9 mouse cellular contexts compared by ENCODE assay signal in genomic region chr3:85185827-85186226, GRCm38 (mm10).
DNase-seq lines count a peak whose midpoint lies in the region; ATAC-seq lines count a peak whose summit lies in the region.
"Had no signal": no experiment of that assay in that cellular context is flagged by ENCODE, and none has a peak within 500 bp of the region (broad histone marks: within the 10 kb centered on the region; RNA-seq: fewer than 3 reads in every experiment).

No protein-coding gene starts in this region.

- H3K27ac ChIP-seq in forebrain, embryonic 16.5 days (ENCODE audit: low read length), result no peak overlapping the region
- H3K27ac ChIP-seq in neural tube, embryonic 14.5 days (ENCODE audit: low read depth, low read length), result no peak overlapping the region
- H3K27ac ChIP-seq: liver, embryonic 15.5 days had no signal

- H3K36me3 ChIP-seq in forebrain, embryonic 16.5 days (ENCODE audit: control insufficient read depth, insufficient read depth), result no peaks in the 10 kb centered on the region
- no peaks in the 10 kb centered on the region for H3K36me3 ChIP-seq in neural tube, embryonic 14.5 days (ENCODE audit: control insufficient read depth, insufficient read depth, low read length)
- H3K36me3 ChIP-seq: liver, embryonic 15.5 days had no signal

- H3K27me3 ChIP-seq in forebrain, embryonic 16.5 days (replicated peaks; ENCODE audit: control insufficient read depth, insufficient read depth, low read length), result no peaks in the 10 kb centered on the region
- H3K27me3 ChIP-seq in neural tube, embryonic 14.5 days (ENCODE audit: control insufficient read depth, insufficient read depth, low read length), result no peaks in the 10 kb centered on the region
- H3K27me3 ChIP-seq: liver, embryonic 15.5 days had no signal

- no peaks in the 10 kb centered on the region for H3K9me3 ChIP-seq in forebrain, embryonic 16.5 days (ENCODE audit: control insufficient read depth, low read length)
- H3K9me3 ChIP-seq in neural tube, embryonic 14.5 days (ENCODE audit: control insufficient read depth, low read length), result no peaks in the 10 kb centered on the region
- H3K9me3 ChIP-seq: liver, embryonic 15.5 days had no signal

- H3K4me1 ChIP-seq in forebrain, embryonic 16.5 days (replicated peaks; ENCODE audit: control insufficient read depth, insufficient read depth, low read length), result peaks cover 26% of the 10 kb centered on the region
- peaks cover 13% of the 10 kb centered on the region for H3K4me1 ChIP-seq in neural tube, embryonic 14.5 days (ENCODE audit: control insufficient read depth, insufficient read depth, low read length)
- H3K4me1 ChIP-seq: liver, embryonic 15.5 days had no signal

- intact Hi-C loops in left cerebral cortex, postnatal 10 days (cut with DNase I), result no loop called here

- no peak overlapping the region for H3K4me3 ChIP-seq in forebrain, embryonic 16.5 days (replicated peaks; ENCODE audit: low read length)
- H3K4me3 ChIP-seq in neural tube, embryonic 14.5 days (ENCODE audit: low read depth, low read length), result no peak overlapping the region
- H3K4me3 ChIP-seq: liver, embryonic 15.5 days had no signal

- DNase-seq in kidney, postnatal 14 days, result peak; percentile 10
- DNase-seq in kidney, postnatal 10 days, result no peak
- peak; percentile 44 to 55 for DNase-seq in cerebellum, postnatal 14 days
- DNase-seq in thymus, postnatal 0 days (ENCODE audit: low spot score), result no peak
- no peak for DNase-seq in left cerebral cortex, postnatal 10 days (ENCODE audit: extremely low spot score in 1 of 2, low spot score in 2 of 2)
- no peak for DNase-seq in kidney, adult 8-10 months

- 0 out of 2 replicates have a peak, but pooled peaks have one; percentile 41 for ATAC-seq in forebrain, embryonic 16.5 days
- ATAC-seq in neural tube, embryonic 14.5 days (ENCODE audit: low read depth), result peak; percentile 49; the same call in 1 of the 2 replicates

- H3K4me2 ChIP-seq in forebrain, embryonic 16.5 days (ENCODE audit: low read length), result no peak overlapping the region
- no peak overlapping the region for H3K4me2 ChIP-seq in neural tube, embryonic 14.5 days (ENCODE audit: low read depth, low read length)
- H3K4me2 ChIP-seq: liver, embryonic 15.5 days had no signal

- 10% methylated on average over 12 of the region's 12 CpGs for WGBS in forebrain, embryonic 16.5 days
- WGBS in neural tube, embryonic 14.5 days, result 11% methylated on average over 12 of the region's 12 CpGs

- H3K9ac ChIP-seq in forebrain, embryonic 16.5 days (replicated peaks; ENCODE audit: low read depth, low read length), result no peak overlapping the region
- no peak overlapping the region; the same call in 1 of the 2 replicates for H3K9ac ChIP-seq in neural tube, embryonic 14.5 days (replicated peaks; ENCODE audit: low read depth, low read length)
- H3K9ac ChIP-seq: liver, embryonic 15.5 days had no signal

Comparison
In these comparisons a context has a peak if more than half of its experiments do, and no peak if none do; other contexts are left out.
1. DNase-seq: peak in kidney, postnatal 14 days (single experiment) and cerebellum, postnatal 14 days (2 of 2); none in kidney, postnatal 10 days (single experiment), thymus, postnatal 0 days (single experiment), left cerebral cortex, postnatal 10 days (0 of 2) and kidney, adult 8-10 months (0 of 2).